Mouse (Mus musculus) mouse trophoblast stem cell (cell line): ENCODE data around the gene Npm3.

Source experiments
- in situ Hi-C, 2 experiments: fragments of 300-500 bp; cut with MseI, MboI; formaldehyde crosslinking; loops; 2 replicates in 1 of 2; 3 replicates in 1 of 2; pipeline ENCODE4 v1.15.1; 2025

Npm3 gene

GRCm38 (mm10) chr19:45749243-45750043, at the start of gene Npm3:
Gene Npm3 (minus strand): TSS chr19:45749591.
- in situ Hi-C loops: loop anchor here (10.0 kb wide), 1 partner anchor 175 kb away; no protein-coding TSS in a partner anchor

GRCm38 (mm10) chr19:45796879-45797278, 47.5 kb upstream of the Npm3 start:
- in situ Hi-C loops: no loop called here

- in situ Hi-C loops: no loop called here
Observed at GRCm38 (mm10) chr19:45796061-45796556, 46.7 kb upstream of the Npm3 start.

GRCm38 (mm10) chr19:45795406-45795944, 46.1 kb upstream of the Npm3 start:
- in situ Hi-C loops: no loop called here

- in situ Hi-C loops: no loop called here
Observed at GRCm38 (mm10) chr19:45794718-45795117, 45.3 kb upstream of the Npm3 start.

GRCm38 (mm10) chr19:45792404-45792803, 43.0 kb upstream of the Npm3 start:
- in situ Hi-C loops: no loop called here

- in situ Hi-C loops: no loop called here
Observed at GRCm38 (mm10) chr19:45789888-45790874, 40.8 kb upstream of the Npm3 start.

- in situ Hi-C loops: no loop called here
Observed at GRCm38 (mm10) chr19:45789365-45789764, 40.0 kb upstream of the Npm3 start.

GRCm38 (mm10) chr19:45788337-45788736, 38.9 kb upstream of the Npm3 start:
- in situ Hi-C loops: no loop called here

GRCm38 (mm10) chr19:45787450-45787849, 38.1 kb upstream of the Npm3 start:
- in situ Hi-C loops: no loop called here

GRCm38 (mm10) chr19:45785470-45785869, 36.1 kb upstream of the Npm3 start:
- in situ Hi-C loops: no loop called here

- in situ Hi-C loops: no loop called here
Observed at GRCm38 (mm10) chr19:45783933-45784576, 34.7 kb upstream of the Npm3 start.

- in situ Hi-C loops: no loop called here
Observed at GRCm38 (mm10) chr19:45783181-45783932, 34.0 kb upstream of the Npm3 start, which contains the start of gene Mgea5. Gene Mgea5 (minus strand): TSS chr19:45783837.

GRCm38 (mm10) chr19:45782315-45783001, 33.1 kb upstream of the Npm3 start:
- in situ Hi-C loops: no loop called here

- in situ Hi-C loops: no loop called here
Observed at GRCm38 (mm10) chr19:45781676-45782075, 32.3 kb upstream of the Npm3 start.

GRCm38 (mm10) chr19:45780350-45780915, 31.0 kb upstream of the Npm3 start:
- in situ Hi-C loops: no loop called here

GRCm38 (mm10) chr19:45775486-45775885, 26.1 kb upstream of the Npm3 start:
- in situ Hi-C loops: no loop called here

GRCm38 (mm10) chr19:45771501-45771900, 22.1 kb upstream of the Npm3 start:
- in situ Hi-C loops: no loop called here

- in situ Hi-C loops: no loop called here
Observed at GRCm38 (mm10) chr19:45760810-45761209, 11.4 kb upstream of the Npm3 start.

GRCm38 (mm10) chr19:45758671-45759070, 9.3 kb upstream of the Npm3 start:
- in situ Hi-C loops: no loop called here
